Comparison of ENCODE assay signal across 22 mouse cellular contexts in the genomic region with DNA sequence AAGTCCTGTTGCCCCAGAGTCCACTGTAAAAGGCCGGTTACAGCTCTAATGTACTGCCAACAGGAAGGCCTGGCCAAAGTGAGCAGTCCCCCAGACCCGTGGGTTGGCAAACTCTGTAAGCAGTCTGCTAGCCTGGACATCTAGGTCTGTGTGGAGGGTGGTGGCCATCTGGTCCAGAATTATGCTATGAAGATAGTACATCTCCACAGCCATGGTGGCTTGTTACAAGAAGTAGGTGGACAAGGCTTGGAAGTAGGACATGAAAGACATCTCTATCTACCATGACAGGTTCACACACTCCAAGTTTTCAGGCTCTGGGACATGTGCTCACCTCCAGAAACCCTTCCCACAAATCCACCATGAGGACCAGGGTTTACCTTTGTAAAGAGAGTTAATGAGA.
A peak's percentile ranks its signal among the peaks of the same experiment; 100 is the strongest.
DNase-seq lines count a peak whose midpoint lies in the region; ATAC-seq and TF ChIP-seq lines count a peak whose summit lies in the region.
"Had no signal": no experiment of that assay in that cellular context is flagged by ENCODE, and none has a peak within 500 bp of the region (broad histone marks: within the 10 kb centered on the region; RNA-seq: fewer than 3 reads in every experiment).

No protein-coding gene starts in this region.

- 56% methylated on average over 2 of the region's 2 CpGs for WGBS in heart, adult 2 months
- 29% methylated on average over 2 of the region's 2 CpGs for WGBS in liver, adult 2 months
- WGBS in liver, embryonic 11.5 days: 79% methylated on average over 2 of the region's 2 CpGs

- ATAC-seq in cerebellum, adult (ENCODE audit: insufficient number of reproducible peaks, low FRiP score, low TSS enrichment): no peak
- no peak for ATAC-seq in liver, embryonic 11.5 days (replicated peaks; ENCODE audit: low FRiP score)
- ATAC-seq: forebrain, embryonic 14.5 days; hindbrain, embryonic 16.5 days had no signal

- peak overlapping the region; percentile 88 for H3K27ac ChIP-seq in heart, adult 2 months
- peak overlapping the region; percentile 56 for H3K27ac ChIP-seq in liver, adult 2 months (replicated peaks; ENCODE audit: insufficient read depth, low read depth, low read length)
- H3K27ac ChIP-seq in liver, embryonic 11.5 days (ENCODE audit: low read depth, low read length): no peak overlapping the region
- H3K27ac ChIP-seq: embryonic facial prominence, embryonic 15.5 days; hindbrain, embryonic 12.5 days had no signal

- TF ChIP-seq POLR2A in heart, adult 2 months (IDR thresholded peaks at IDR 0.05; ENCODE audit: insufficient read depth, low read depth, low read length): no peak
- no peak for TF ChIP-seq POLR2A in liver, adult 2 months (IDR thresholded peaks at IDR 0.05; ENCODE audit: extremely low read depth, insufficient read depth, low read length)

- H3K4me2 ChIP-seq in liver, embryonic 11.5 days: no peak overlapping the region
- H3K4me2 ChIP-seq: embryonic facial prominence, embryonic 15.5 days; heart, embryonic 12.5 days; hindbrain, embryonic 12.5 days had no signal

- H3K79me2 ChIP-seq in heart, adult 2 months (replicated peaks; ENCODE audit: control insufficient read depth, insufficient read depth, low read length): no peaks in the 10 kb centered on the region
- H3K79me2 ChIP-seq in liver, adult 2 months (ENCODE audit: control insufficient read depth, insufficient read depth, low read length): no peaks in the 10 kb centered on the region; the same call in 1 of the 2 replicates

- peak; percentile 48 to 51 for DNase-seq in cerebellum, postnatal 10 days
- DNase-seq in heart, adult 2 months: no peak
- DNase-seq in heart, postnatal 36 days: no peak
- peak; percentile 78 for DNase-seq in liver, adult 2 months (ENCODE audit: extremely low read depth, low read depth, low spot score)
- no peak for DNase-seq in liver, embryonic 11.5 days (ENCODE audit: low spot score)
- peak; percentile 8 for DNase-seq in induced T-regulatory cell, adult 2 months (ENCODE audit: low read depth)
- no peak for DNase-seq in spleen, adult 12 weeks (ENCODE audit: low spot score)
- DNase-seq: adrenal gland, postnatal 14 days; B cell, adult 2 months; cerebellum, adult 11-12 months; cerebellum, adult 9-11 months; embryo, embryonic 11 days; heart, postnatal 4 days had no signal

- no peak for TF ChIP-seq EP300 in heart, adult 2 months (IDR thresholded peaks at IDR 0.05; ENCODE audit: insufficient read depth, low read depth, low read length)

- intact Hi-C loops in heart, adult 2 months (cut with DNase I): loop anchor here (5.0 to 10.0 kb wide), 2 partner anchors 37 to 245 kb away; no protein-coding TSS in a partner anchor
- intact Hi-C loops in heart, postnatal 36 days (cut with DNase I): loop anchor here (2.0 to 5.0 kb wide), 3 partner anchors 78 to 242 kb away; a partner anchor contains a TSS

- no peak overlapping the region for H3K9ac ChIP-seq in heart, adult 2 months (ENCODE audit: low read depth, low read length)
- H3K9ac ChIP-seq in liver, adult 2 months (ENCODE audit: low read depth, low read length): no peak overlapping the region
- no peak overlapping the region for H3K9ac ChIP-seq in liver, embryonic 11.5 days (ENCODE audit: low read depth, low read length)
- H3K9ac ChIP-seq: embryonic facial prominence, embryonic 15.5 days; heart, embryonic 12.5 days; hindbrain, embryonic 12.5 days had no signal

- H3K9me3 ChIP-seq in liver, embryonic 11.5 days (ENCODE audit: control insufficient read depth, low read length): no peaks in the 10 kb centered on the region
- H3K9me3 ChIP-seq: embryonic facial prominence, embryonic 15.5 days; forebrain, embryonic 10.5 days; G1E; heart, embryonic 12.5 days; hindbrain, embryonic 12.5 days had no signal

- peaks cover 38% of the 10 kb centered on the region for H3K4me1 ChIP-seq in heart, adult 2 months (ENCODE audit: control insufficient read depth, insufficient read depth, low read length)
- H3K4me1 ChIP-seq in liver, adult 2 months (ENCODE audit: control insufficient read depth, insufficient read depth, low read length): peaks cover 41% of the 10 kb centered on the region
- 0 out of 2 replicates have a peak, but pooled peaks cover 4% of the 10 kb centered on the region for H3K4me1 ChIP-seq in liver, embryonic 11.5 days (replicated peaks; ENCODE audit: control insufficient read depth, insufficient read depth, low read length)

- H3K27me3 ChIP-seq in heart, adult 2 months (ENCODE audit: control insufficient read depth, insufficient read depth, low read length): no peaks in the 10 kb centered on the region
- H3K27me3 ChIP-seq in liver, adult 2 months (ENCODE audit: control insufficient read depth, insufficient read depth, low read length): no peaks in the 10 kb centered on the region
- no peaks in the 10 kb centered on the region for H3K27me3 ChIP-seq in liver, embryonic 11.5 days (replicated peaks; ENCODE audit: control insufficient read depth, insufficient read depth, low read length)
- H3K27me3 ChIP-seq: embryonic facial prominence, embryonic 15.5 days had no signal

- H3K4me3 ChIP-seq in heart, adult 2 months: no peak overlapping the region
- no peak overlapping the region for H3K4me3 ChIP-seq in liver, adult 2 months (ENCODE audit: insufficient read depth, low read depth, low read length)
- no peak overlapping the region for H3K4me3 ChIP-seq in liver, embryonic 11.5 days (ENCODE audit: low read depth, low read length)
- H3K4me3 ChIP-seq: embryonic facial prominence, embryonic 15.5 days; erythroblast, embryonic 14.5 days; heart, embryonic 12.5 days; hindbrain, embryonic 12.5 days had no signal

- TF ChIP-seq CTCF in heart, adult 2 months (IDR thresholded peaks at IDR 0.05): no peak
- no peak for TF ChIP-seq CTCF in liver, adult 2 months (IDR thresholded peaks at IDR 0.05; ENCODE audit: low read depth, low read length)

- peaks cover 13% of the 10 kb centered on the region for H3K36me3 ChIP-seq in heart, adult 2 months (ENCODE audit: control insufficient read depth, insufficient read depth, low read length)
- no peaks in the 10 kb centered on the region for H3K36me3 ChIP-seq in liver, adult 2 months (ENCODE audit: control insufficient read depth, insufficient read depth, low read length)
- H3K36me3 ChIP-seq in liver, embryonic 11.5 days (ENCODE audit: control insufficient read depth, insufficient read depth, low read length): no peaks in the 10 kb centered on the region
- H3K36me3 ChIP-seq: embryonic facial prominence, embryonic 15.5 days; forebrain, embryonic 10.5 days; G1E; heart, embryonic 12.5 days; hindbrain, embryonic 12.5 days had no signal

Comparison
In these comparisons a context has a peak if more than half of its experiments do, and no peak if none do; other contexts are left out.
1. DNase-seq: peak in cerebellum, postnatal 10 days (2 of 2), liver, adult 2 months (single experiment) and induced T-regulatory cell, adult 2 months (single experiment); none in heart, adult 2 months (0 of 2), heart, postnatal 36 days (0 of 2), liver, embryonic 11.5 days (single experiment) and spleen, adult 12 weeks (single experiment).